Mouse (Mus musculus): ENCODE data around the gene Tenm2. TPM values are rescaled to one million over a fixed set of nuclear protein-coding genes. Genes with fewer than 3 reads are reported as not detected.

Gene Tenm2
- polyA plus RNA-seq, 1 experiment = 14.4 TPM

- DNase-seq (ENCODE audit: extremely low spot score in 1 of 2, low spot score in 1 of 2) = peak; percentile 14 to 51
Observed at GRCm38 (mm10) chr11:36307276-36307675, 928.5 kb downstream of the Tenm2 start.

DNA sequence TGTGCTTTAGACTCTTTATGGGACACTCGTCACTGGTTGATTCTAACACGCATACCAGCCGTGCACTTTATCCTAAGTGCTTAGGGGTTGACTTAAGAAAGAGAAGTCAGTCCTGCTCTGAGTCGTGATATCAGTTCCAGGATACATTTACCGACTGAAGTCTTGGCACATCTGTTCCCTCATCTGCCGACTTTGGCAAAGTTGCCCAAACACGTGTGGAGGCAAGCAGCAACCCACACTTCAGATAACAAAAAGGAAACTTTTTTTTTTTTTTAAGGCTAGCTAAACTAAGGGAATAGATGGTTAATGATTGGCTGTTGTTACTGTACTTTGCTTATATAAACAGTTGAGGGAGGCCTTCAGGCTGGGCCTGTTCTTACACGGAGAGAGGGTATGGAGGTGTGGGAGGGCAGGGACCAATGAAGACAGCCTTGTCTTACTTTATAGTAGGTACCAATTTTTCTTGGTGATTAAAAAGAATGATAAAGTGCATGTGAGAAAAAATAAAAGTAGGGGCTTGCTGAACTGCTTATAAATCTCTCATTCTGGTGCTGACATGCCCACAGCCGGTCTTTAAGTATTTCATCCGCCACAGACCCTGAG is 930.3 kb downstream of the Tenm2 start:
- DNase-seq (ENCODE audit: extremely low spot score in 1 of 2, low spot score in 1 of 2) = peak in 1 of 2 experiments; percentile 12

GRCm38 (mm10) chr11:36302913-36303371 is 932.8 kb downstream of the Tenm2 start:
- DNase-seq (ENCODE audit: extremely low spot score in 1 of 2, low spot score in 1 of 2) = no peak

DNA sequence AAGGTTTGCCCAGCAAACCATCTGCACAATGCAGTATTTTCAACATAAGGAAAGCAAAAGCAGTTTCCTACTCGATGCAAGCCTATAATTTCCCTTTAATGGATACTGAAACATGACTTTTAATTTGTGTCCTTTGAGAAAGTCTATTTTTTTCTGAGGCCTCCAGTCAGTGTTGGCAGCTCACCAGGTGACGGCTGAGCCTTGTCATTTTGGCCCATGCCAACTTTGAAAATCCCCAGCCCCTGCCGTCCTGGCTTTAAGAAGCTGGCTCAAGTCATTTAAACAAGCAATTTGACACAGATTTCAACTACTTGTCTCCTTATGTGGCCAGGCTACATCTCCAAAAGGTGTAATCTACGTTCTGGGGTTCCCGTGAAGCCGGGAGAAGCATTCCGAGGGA is 933.7 kb downstream of the Tenm2 start:
- DNase-seq (ENCODE audit: extremely low spot score in 1 of 2, low spot score in 1 of 2) = peak in 1 of 2 experiments; percentile 8

GRCm38 (mm10) chr11:36296568-36296967 is 939.2 kb downstream of the Tenm2 start:
- peak in 1 of 2 experiments; percentile 26 for DNase-seq (ENCODE audit: extremely low spot score in 1 of 2, low spot score in 1 of 2)

- no peak for DNase-seq (ENCODE audit: extremely low spot score in 1 of 2, low spot score in 1 of 2)
Observed at GRCm38 (mm10) chr11:36292206-36292605, 943.6 kb downstream of the Tenm2 start.

DNA sequence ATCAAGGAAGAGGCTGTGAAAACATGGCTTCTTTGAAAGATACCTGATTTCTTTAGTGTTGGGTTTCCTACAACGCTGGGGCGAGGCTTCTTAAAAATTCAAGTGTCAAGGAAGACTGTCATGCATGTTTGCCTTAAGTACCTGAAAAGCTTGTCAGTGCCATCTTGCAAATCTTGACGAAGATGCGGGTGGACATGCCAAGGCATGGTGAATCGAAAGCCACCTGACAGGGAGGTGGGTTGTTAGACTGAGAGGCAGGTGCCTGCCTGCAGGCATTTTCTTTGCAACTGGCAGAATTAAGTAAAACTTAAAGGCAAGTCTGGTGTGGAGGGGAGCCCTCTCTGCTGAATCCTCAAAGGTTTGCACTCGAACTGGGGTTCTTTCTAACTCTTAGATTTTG is 949.5 kb downstream of the Tenm2 start:
- DNase-seq (ENCODE audit: extremely low spot score in 1 of 2, low spot score in 1 of 2) = no peak

GRCm38 (mm10) chr11:36280533-36280932 is 955.2 kb downstream of the Tenm2 start:
- DNase-seq (ENCODE audit: extremely low spot score in 1 of 2, low spot score in 1 of 2) = no peak

GRCm38 (mm10) chr11:36277903-36278215 is 957.9 kb downstream of the Tenm2 start:
- DNase-seq (ENCODE audit: extremely low spot score in 1 of 2, low spot score in 1 of 2) = no peak

- DNase-seq (ENCODE audit: extremely low spot score in 1 of 2, low spot score in 1 of 2) = no peak
Observed at GRCm38 (mm10) chr11:36277192-36277902, 958.4 kb downstream of the Tenm2 start.

DNA sequence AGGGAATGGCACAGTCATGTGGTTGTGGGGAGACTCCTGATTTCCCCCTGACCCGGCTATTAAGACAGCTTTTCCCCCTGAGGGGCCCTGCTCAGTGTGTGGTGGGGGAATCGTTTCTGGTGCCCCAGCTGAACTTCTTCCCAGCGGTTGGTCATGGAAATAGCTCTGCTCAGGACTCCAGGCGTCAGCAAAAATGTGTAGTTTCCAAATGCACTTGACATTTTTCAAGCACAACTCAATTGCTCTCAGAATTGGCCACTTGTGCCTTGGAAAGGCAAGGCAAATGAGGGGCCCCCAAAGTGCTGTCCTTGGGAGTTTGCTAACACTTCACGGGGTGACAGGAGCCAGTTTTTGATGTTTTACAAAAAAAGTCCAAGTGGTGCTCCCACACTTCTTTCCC is 959.7 kb downstream of the Tenm2 start:
- DNase-seq (ENCODE audit: extremely low spot score in 1 of 2, low spot score in 1 of 2) = no peak

DNA sequence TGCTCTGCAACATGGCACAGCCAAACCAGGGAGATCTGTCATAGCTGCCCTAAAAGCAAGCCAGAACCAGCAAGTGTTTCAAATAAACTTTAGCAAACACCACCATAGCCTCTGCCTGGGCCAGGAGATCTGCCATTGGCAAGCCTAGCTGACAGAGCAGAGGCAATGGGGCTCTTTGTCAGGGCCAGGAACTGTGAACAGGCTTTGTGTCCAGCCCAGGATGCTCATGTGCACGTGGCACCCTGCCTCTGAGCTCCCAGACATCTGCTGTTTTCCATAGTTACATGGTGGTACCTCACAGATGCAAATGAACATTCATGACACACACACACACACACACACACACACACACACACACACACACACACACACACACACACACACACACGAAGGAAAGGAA is 963.6 kb downstream of the Tenm2 start:
- DNase-seq (ENCODE audit: extremely low spot score in 1 of 2, low spot score in 1 of 2) = no peak

DNA sequence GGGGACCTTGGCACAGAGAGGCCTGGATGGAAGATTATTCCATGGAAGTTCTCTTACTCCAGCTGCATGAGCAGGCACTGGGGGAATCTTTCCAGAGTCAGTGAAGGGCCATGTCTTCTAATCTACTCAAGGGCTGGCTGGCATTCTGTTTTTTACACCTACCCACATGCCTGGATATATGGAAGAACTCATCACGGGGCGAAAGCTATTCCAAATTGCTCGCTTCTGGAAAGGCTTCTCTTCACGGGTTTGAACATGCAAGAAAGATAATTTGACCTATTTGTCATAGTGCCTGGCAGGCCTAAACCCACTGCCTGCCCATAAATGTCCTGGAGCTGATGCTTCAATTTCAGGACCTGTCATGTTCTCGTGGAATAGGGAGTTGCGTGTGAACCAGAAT is 965.8 kb downstream of the Tenm2 start:
- no peak for DNase-seq (ENCODE audit: extremely low spot score in 1 of 2, low spot score in 1 of 2)

DNA sequence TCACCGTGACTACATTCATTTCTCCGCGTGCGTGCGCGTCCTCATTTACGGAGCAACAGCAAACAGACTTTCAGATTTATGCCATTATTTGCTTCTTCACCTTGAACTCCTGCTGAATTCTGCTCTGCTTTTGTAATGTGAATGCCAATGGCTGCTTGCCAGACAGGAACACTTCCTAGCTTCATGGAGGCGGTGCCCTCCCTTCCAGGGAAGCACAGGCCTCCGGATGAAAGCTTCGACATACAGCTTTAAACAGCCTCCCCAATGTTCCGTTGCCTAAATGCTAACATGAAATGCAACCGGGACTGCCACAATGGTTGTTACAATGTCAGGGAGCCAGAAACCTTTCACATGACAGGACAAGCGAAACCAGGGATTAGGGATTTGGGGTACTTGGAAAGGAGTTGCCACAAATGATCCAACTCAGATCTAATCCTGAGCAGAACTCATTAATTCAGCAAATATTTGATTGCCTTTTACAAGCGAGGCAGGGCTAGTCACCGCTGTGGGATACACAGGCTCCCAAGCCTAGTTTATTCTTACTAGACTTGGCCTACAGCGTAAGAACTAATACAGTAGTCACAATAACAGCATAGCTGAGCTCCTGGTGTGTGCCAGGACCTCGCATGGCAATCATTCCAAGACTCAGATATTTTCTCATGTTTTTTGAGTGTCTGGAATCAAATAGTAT is 970.8 kb downstream of the Tenm2 start:
- DNase-seq (ENCODE audit: extremely low spot score in 1 of 2, low spot score in 1 of 2) = peak in 1 of 2 experiments; percentile 24

- no peak for DNase-seq (ENCODE audit: extremely low spot score in 1 of 2, low spot score in 1 of 2)
Observed at GRCm38 (mm10) chr11:36263840-36264239, 971.9 kb downstream of the Tenm2 start.

DNA sequence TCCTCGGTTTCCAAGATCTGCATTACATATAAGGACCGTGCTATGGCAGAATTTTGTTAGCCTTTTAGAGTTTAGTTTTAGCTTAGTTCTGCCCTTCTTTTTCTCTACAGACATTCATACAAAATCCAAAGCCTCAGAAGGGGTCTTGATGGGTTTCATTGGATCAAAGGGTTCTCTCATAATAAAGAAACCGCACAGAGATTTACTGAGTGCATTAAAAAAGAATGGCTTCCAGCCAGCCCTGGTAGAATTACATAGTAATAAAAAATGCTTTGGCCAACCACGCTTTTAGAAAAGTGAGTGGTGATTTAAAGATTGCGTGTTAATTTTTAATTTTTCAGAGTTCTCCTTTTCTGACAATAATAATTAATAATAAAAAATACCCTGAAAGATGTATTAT is 978.6 kb downstream of the Tenm2 start:
- no peak for DNase-seq (ENCODE audit: extremely low spot score in 1 of 2, low spot score in 1 of 2)

DNA sequence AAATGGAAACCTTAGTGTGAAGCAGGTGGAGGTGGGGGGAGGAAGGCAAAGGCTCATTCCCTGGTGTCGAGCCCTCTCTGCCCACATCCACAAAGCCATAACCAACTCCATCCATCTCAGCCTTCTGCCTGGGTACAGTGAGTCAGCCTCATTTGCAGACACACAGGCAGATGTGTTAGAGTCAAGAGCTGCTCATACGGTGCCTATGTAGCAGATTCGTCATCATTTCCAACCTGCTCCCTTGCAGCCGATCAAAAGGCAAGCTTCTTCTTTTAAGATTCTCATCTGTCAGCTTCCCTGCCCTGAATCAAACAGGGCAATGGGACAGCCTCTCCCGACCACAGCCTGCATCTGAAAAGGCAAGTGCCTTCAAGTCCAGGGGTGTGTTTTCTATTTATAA is 979.0 kb downstream of the Tenm2 start:
- peak in 1 of 2 experiments; percentile 41 for DNase-seq (ENCODE audit: extremely low spot score in 1 of 2, low spot score in 1 of 2)

- no peak for DNase-seq (ENCODE audit: extremely low spot score in 1 of 2, low spot score in 1 of 2)
Observed at GRCm38 (mm10) chr11:36254019-36254418, 981.7 kb downstream of the Tenm2 start.

DNA sequence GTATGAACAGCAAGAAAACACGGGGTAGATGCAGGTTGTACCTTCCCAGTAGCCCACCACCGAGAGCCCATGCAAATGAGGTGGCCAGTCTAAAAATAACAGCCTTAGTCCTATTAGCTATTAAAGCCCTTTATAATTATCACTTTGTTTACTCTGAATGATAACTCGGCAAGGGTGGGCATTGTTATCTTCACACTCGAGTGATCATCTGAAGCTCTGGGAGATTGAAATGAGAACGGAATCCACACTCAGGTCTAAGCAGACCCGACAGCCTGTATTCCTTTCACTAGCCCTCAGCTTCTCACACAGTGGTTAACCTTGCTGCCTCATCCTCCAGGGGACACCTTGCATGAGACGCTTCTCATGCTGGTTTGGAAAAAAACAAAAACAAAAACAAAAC is 985.7 kb downstream of the Tenm2 start:
- DNase-seq (ENCODE audit: extremely low spot score in 1 of 2, low spot score in 1 of 2) = no peak

GRCm38 (mm10) chr11:36246152-36246551 is 989.6 kb downstream of the Tenm2 start:
- DNase-seq (ENCODE audit: extremely low spot score in 1 of 2, low spot score in 1 of 2) = no peak

DNA sequence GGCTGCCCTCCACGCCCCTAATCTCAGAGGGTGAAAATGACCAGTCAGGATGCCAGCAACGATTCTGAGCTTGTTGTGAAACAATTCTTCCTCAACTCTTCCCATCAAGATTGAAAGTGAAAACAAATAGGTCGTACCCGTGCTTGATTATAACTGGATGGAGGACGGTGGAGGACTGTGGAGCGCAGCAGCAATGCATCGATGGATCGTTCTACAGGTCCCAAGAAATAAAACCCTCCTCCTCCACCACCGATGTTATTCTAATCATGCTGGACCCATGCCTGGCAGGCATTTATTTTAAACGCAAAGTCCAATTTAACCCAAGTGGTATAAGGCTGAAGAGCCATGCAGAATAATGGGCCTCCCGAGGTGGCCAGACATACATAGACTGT is 991.3 kb downstream of the Tenm2 start:
- DNase-seq (ENCODE audit: extremely low spot score in 1 of 2, low spot score in 1 of 2) = no peak

Measured in frontal cortex, adult 2 months (tissue).